Mouse (Mus musculus) megakaryocyte progenitor cell, adult 5-6 weeks (primary cell): ENCODE results near the gene Atp13a3. TPM values are rescaled to one million over a fixed set of nuclear protein-coding genes. Genes with fewer than 3 reads are reported as not detected.
"Not testable (repeated sequence)": the region's sequence is repeated elsewhere in the genome, so short reads cannot be mapped to it uniquely, and the experiment has no call there.

Experiments used
- ATAC-seq: replicated peaks from 2 replicates; pipeline ENCODE4 v1.8.0; 2016; ENCODE audit warnings: mild to moderate bottlenecking, moderate TSS enrichment, inconsistent platforms; ENCODE audit not compliant: poor library complexity
- total RNA-seq, 2 experiments: library from RNA; stranded (forward) in 1 of 2; stranded (reverse) in 1 of 2; fragments of 157-497, 149-512 nt in 1 of 2; fragments of 200-1000 nt in 1 of 2; gene quantifications; 2 replicates each; pipeline versions ENCODE4 v1.2.3 to v1.2.4; 2015 to 2017

The Atp13a3 gene
- total RNA-seq, 2 experiments from 2014 or later: 70.9 to 143 TPM

GRCm38 (mm10) chr16:30364604-30365003 is 41.2 kb downstream of the Atp13a3 start:
- 0 out of 2 replicates have a peak, but pooled peaks have one; percentile 42 for ATAC-seq

DNA sequence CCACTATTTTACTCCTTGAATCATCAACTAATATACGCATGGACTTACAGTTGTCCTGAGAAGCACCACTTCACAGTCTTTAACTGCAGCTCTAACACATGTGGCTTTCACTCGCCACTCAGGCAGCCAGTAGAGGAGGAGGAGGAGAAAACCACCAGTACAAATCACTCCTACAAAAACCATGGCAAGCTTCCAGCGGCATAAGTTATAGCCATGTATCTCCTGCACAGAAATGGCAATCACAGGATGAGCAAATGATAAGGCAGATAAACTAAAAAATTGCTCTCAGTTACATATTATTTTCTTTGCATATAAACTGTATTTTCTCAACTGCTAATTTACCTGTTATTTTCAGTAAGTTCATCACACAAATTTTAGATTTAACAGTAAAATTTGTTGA is 43.2 kb downstream of the Atp13a3 start:
- ATAC-seq: no peak

DNA sequence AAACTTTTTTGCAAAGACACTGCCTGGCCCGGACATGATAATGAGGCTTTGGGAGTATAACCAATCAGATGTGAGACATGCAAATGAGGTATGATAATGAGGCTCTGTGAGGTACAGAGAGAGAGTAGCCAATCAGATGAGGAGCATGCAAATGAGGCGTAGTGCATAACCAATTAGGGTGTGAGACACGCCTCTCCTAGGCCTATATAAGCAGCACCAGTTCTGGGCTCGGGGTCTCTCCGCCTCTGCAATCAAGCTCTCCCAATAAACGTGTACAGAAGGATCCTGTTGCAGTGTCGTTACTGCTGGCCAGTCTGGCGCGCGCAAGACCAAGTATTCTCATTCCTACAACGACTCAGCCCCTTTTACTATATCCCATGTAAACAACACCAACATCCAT is 52.3 kb downstream of the Atp13a3 start:
- ATAC-seq: not testable (repeated sequence)

- no peak for ATAC-seq
Observed at GRCm38 (mm10) chr16:30314236-30314635, 91.5 kb downstream of the Atp13a3 start.

- peak; percentile 63 for ATAC-seq
Observed at GRCm38 (mm10) chr16:30310647-30311046, 95.1 kb downstream of the Atp13a3 start, which contains the start of gene Gp5. Gene Gp5 (minus strand): TSS chr16:30310779.

- ATAC-seq: peak; percentile 6; the same call in 1 of the 2 replicates
Observed at GRCm38 (mm10) chr16:30310171-30310515, 95.6 kb downstream of the Atp13a3 start.

- ATAC-seq: peak; percentile 42
Observed at GRCm38 (mm10) chr16:30309395-30310170, 96.2 kb downstream of the Atp13a3 start.

- peak; percentile 32 for ATAC-seq
Observed at GRCm38 (mm10) chr16:30308616-30309394, 97.0 kb downstream of the Atp13a3 start.

GRCm38 (mm10) chr16:30307961-30308615 is 97.7 kb downstream of the Atp13a3 start:
- no peak for ATAC-seq

DNA sequence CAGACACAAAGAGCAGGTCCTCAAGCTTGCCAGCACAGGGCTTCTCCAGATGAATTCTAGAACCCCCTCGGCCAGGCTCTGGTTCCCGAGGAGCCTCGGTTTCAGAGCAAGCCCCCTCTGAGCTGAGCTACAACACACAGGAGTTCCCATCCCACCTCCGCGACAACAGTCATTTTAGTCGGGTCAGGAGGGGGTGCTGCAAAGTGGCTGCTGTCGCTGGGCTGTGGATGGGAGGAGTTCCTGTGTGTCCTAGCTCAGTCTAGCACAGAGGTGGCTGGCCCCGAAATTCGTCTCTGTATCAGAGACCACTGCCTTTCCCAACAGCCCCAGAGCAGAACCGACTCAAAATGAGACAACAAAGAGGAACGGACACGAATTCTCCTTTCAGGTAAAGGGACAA is 98.5 kb downstream of the Atp13a3 start:
- no peak for ATAC-seq

GRCm38 (mm10) chr16:30306102-30306501 is 99.7 kb downstream of the Atp13a3 start:
- ATAC-seq: no peak

- ATAC-seq: no peak
Observed at GRCm38 (mm10) chr16:30304236-30304635, 101.5 kb downstream of the Atp13a3 start.

GRCm38 (mm10) chr16:30303411-30303810 is 102.4 kb downstream of the Atp13a3 start:
- no peak for ATAC-seq

- ATAC-seq: 0 out of 2 replicates have a peak, but pooled peaks have one; percentile 11
Observed at GRCm38 (mm10) chr16:30302686-30303085, 103.1 kb downstream of the Atp13a3 start.

- ATAC-seq: no peak
Observed at GRCm38 (mm10) chr16:30299711-30300277, 106.0 kb downstream of the Atp13a3 start.

DNA sequence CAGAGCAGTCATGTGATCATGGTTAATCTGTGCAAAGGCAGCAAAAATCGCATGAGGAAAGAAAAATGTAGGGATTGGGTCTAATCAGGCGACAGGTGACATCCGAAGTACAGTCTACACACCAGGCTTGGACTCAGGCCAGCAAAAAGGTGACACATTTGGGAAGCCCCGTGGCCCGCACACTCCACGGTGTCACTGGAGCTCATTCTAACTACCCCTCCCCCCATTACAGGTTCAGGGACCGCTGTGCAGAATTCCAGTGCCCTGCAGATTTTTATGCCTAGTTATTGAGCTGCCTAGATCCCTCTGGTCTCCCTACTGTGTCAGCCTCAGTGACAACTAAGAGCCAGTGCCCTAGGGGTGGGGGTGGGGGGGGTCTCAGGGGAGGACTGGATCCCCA is 108.3 kb downstream of the Atp13a3 start:
- ATAC-seq: no peak

DNA sequence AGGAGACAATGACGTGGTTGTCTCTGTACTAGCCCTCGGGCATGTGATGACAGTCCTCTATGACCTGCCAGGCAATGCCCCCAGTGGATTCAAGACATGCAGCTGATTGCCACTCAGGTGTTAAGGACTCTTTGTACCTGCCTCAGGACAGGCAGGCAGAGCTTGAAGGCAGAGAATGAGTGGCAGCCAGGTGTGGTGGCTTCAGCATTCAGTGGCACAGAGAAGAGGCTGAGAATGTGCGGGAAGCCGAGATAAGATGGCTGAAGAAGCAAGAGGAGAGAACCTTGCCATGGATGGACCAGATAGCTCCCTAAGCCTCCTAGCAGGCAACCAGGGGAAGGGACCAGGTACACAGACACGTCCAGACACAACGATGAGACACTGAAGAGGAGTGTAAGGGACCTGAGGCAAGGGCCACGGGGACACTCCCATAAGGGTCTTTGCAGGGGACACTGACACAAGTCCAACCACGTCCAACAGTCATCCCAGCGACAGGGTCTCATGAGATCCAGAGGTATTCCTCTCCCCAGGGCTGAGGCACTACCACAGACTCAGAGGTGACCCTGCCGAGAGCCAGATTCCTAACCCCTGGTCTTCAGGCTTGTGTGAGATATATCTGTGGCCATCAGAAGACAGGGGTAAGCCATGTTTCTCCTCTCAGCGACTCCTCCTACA is 109.0 kb downstream of the Atp13a3 start:
- ATAC-seq: no peak

DNA sequence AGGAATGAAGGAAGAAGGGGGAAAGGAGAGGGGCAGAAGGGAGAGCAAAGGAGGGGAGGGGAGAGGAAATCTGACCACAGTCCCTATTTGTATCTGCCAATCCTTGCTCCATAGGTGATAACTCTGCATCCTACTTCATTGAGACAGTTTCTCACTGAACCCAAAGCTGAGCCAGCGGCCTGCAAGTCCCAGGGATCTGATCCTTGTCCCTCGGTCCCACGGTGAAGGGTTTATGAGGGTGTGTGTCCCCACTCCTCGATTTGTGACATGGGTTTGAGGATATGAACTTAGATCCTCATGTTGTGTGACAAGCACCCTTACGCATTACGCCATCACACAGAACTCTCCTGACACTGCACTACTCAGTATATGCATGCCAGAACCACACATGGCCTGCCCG is 110.7 kb downstream of the Atp13a3 start:
- peak; percentile 52 for ATAC-seq

DNA sequence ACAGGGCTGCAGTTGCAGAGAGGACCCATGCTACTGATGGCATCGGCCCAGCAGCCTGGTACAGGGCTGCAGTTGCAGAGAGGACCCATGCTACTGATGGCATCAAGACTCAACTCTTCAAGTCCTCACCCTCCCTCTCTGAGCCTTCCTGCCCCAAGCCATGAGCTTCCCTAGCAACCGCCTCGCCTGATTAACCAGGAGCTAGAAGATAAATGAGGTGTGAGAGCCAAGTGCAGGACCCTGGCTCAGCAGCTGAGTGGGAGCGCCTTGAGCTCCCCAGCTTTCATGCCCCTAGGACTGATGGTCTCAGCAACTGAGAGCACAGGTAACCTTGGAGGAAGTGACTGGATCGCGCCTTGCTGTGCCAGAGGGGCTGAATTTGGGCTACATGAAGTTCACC is 115.3 kb downstream of the Atp13a3 start:
- ATAC-seq: no peak

- ATAC-seq: no peak
Observed at GRCm38 (mm10) chr16:30285701-30286100, 120.1 kb downstream of the Atp13a3 start.
